Mouse (Mus musculus): ENCODE results near the gene Slx4ip.

Gene Slx4ip

GRCm38 (mm10) chr2:137098269-137099035, 207.4 kb downstream of the Slx4ip start:
- DNase-seq (ENCODE audit: extremely low read depth, insufficient read length, low spot score): no peak

GRCm38 (mm10) chr2:137099211-137099734, 208.3 kb downstream of the Slx4ip start:
- no peak for DNase-seq (ENCODE audit: extremely low read depth, insufficient read length, low spot score)

DNA sequence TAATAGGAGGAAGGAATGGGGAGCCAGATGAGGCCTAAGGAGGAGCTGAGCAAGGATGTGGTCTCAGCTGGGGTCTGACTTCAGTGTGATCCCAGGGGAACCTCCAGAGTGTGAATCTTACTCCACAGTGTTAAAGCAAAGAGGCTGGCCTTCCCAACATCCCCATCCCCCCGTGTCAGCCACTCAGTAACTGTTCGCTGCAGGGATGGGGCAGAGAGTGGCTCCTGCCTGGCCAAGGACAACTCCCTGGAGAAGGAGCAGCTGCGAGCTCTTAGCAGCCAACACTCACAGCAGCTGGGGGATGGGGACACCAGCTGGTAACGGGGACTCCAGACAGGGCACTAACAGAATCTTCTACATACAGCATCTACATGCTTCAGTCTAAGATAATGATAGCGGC, 210.1 kb downstream of the Slx4ip start:
- DNase-seq (ENCODE audit: extremely low read depth, insufficient read length, low spot score): no peak

DNA sequence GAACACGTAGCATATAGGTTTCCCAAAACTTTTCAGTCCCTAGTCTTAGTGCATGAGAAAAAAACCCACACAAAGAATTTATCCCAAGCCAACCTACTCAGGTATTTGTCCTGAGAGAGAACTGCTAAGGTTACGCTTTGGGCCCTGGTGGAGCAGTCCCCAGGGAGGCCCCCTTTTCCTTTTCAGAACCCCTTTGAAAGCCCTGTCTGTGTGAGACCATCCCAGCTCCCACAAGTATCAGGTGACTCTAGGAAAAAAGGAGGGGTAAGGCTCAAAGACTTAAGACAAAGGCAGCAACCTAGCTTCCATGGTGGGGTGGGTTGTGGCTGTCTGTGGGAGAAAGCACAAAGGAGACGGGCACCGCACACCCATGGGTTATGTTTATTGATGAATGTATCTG, 216.2 kb downstream of the Slx4ip start:
- no peak for DNase-seq (ENCODE audit: extremely low read depth, insufficient read length, low spot score)

GRCm38 (mm10) chr2:137107946-137108345, 216.9 kb downstream of the Slx4ip start:
- DNase-seq (ENCODE audit: extremely low read depth, insufficient read length, low spot score): no peak

- peak; percentile 68 for DNase-seq (ENCODE audit: extremely low read depth, insufficient read length, low spot score)
Measured at GRCm38 (mm10) chr2:137109321-137110213, 218.5 kb downstream of the Slx4ip start.

GRCm38 (mm10) chr2:137110214-137110898, 219.3 kb downstream of the Slx4ip start:
- DNase-seq (ENCODE audit: extremely low read depth, insufficient read length, low spot score): no peak

GRCm38 (mm10) chr2:137113288-137114061, 222.5 kb downstream of the Slx4ip start:
- no peak for DNase-seq (ENCODE audit: extremely low read depth, insufficient read length, low spot score)

DNA sequence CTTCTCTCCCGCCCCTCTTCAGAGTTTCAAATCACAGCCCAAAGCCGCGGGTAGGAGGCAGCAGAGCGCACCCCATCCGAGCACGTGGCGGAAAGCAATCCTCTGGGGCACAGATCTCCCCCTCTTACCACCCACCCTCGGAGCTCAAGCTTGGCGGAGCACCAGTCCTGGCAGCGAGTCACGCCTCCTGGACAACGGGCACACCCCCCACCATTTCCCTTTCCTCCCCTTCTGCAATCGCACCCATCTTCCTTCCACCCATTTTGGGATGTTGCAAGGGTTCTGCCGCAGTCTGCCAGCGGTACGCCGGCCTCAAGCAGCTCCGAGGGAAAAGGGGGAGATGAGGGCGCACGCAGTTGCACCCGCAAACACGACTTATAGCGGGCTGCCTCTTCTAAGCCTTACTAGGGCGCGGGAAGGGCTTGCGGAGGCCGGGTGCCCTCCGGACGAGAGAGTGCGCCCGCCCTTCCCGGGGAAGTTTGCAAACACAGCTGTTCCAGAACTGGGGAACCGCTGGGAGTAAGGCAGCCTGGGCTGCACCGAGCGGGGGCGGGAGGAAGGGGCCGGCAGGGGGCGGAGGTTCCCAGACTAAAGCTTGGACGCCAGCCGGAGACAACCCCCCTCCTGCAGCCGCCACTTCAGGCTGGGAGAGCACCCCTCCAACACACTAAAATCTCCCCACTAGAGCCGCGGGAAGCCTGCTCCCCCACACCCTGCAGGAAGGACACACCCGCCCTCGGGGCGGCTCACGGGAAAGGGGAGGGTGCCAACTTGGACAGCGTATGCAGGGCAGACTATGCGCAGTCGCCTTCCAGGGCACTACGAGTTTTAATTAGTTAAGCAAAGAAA, 223.5 kb downstream of the Slx4ip start:
- DNase-seq (ENCODE audit: extremely low read depth, insufficient read length, low spot score): peak; percentile 89

DNA sequence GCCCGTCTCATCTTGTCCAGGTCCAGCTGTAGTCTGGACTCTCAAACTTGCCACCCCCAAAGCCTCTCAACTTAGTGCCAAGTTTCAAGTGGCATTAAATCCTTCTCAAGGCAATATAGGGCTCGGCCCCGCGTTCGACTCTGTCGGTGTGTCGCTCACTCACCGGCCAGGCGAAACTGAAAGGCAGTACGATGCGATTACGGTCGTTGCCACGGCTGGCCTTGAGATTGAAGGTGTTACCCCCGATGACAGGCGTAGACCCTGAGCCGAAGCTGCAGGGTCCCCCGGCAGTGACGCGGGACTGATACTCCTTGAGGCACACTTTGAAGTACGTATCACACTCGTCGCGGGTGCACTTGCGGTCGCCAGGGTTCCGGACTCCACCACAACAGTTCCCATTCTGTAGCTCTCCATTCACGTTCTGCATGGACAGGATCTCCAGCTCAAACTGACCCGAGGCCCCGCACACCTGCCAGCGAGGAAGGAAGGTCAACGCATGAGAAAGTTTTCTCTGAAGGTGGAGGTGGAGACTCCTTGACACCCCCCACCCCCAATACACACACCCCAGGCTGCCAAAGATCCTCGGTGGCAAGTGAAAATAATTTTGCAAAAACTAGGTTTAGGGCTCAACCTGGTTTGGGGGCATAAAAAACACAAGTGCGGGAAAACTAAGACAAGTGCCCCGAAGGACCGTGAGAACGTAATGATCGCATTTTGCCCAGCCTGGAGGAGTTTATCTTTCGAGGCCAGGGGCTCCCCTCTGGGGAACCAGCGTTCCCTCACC, 224.4 kb downstream of the Slx4ip start:
- DNase-seq (ENCODE audit: extremely low read depth, insufficient read length, low spot score): peak; percentile 71

DNA sequence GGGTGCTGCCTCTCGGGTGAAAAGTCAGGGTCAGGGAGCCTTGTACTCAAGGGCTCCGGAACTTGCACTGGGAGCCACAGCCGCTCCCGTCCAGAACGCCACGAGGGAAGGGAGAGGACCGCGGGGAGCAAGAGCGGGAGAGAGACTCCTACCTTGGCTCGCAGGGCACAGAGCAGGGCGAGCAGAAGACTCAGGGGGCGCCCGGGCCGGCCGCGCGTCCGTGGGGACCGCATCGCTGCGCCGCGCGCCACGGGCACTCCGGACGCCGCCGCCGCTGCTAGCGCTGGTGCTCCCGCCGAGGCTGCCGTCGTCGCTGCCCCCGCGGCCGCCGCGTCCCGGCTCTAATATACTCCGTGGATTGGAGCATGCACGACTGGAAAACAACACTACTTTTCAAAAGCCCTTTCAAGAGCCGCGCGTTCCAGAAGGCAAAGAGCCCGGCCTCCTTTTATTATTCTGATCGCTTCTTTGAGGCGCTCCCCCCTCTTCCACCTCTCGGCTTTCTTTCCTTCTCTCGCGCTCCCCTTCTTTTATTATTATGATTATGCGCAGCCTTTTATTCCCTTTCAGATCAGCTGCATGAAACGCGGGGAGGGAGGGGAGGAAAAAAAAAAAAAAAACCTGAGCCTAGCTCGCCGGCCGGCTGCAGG, 225.1 kb downstream of the Slx4ip start, which contains the start of gene Jag1:
Jag1 (minus strand) TSS at position 620 of the 650 bp plus-strand sequence.
- peak; percentile 69 for DNase-seq (ENCODE audit: extremely low read depth, insufficient read length, low spot score)

DNA sequence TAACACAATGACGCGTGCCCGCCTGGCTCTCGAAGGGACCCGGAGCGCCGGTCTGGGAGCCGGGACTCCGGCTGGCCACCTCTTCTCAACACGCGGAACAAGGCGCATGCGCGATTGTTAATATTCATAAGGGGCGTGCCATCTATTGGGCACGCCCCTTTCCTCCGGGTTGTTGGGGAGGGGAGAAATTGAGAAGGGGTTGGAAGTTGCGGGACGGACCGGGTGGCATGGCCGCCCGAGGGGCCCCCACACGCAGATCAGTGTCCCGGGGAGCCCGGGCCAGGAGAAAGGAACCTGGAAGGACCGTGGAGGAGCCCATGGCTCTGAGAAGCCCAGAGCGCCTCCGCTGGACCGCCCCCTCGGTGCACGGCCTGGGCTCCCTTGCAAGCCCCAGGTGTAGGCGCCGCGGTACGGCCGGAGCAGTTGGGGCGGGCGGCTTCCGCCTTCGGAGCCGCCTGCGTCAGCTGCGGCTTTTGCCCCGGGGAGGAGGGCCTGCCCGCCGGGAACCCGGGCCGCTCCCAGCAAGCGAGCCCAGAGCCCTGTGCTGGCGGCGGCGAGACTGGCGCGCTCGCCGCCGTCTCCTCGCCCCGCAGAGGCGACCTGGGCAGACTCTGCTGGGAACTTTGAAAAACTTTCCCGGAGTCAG, 225.8 kb downstream of the Slx4ip start:
- DNase-seq (ENCODE audit: extremely low read depth, insufficient read length, low spot score): peak; percentile 93

- peak; percentile 91 for DNase-seq (ENCODE audit: extremely low read depth, insufficient read length, low spot score)
Measured at GRCm38 (mm10) chr2:137117321-137117690, 226.3 kb downstream of the Slx4ip start.
